Mouse (Mus musculus) testis, adult 2 months (tissue): ENCODE data around the gene Rnf24.

Source experiments
- CTCF ChIP-seq: fragments of 200-500 bp; IDR thresholded peaks from 2 replicates; pipeline ENCODE4 v1.5.1; 2012; ENCODE audit warnings: low read depth, mild to moderate bottlenecking, inconsistent platforms, low read length, moderate library complexity; ENCODE audit not compliant: control insufficient read depth, insufficient read depth, insufficient replicate concordance
- POLR2A ChIP-seq: fragments of 200-500 bp; IDR thresholded peaks from 2 replicates; pipeline ENCODE4 v1.6.1; 2012; ENCODE audit warnings: low read depth, mild to moderate bottlenecking, inconsistent platforms, low read length, moderate library complexity; ENCODE audit not compliant: control insufficient read depth

DNA sequence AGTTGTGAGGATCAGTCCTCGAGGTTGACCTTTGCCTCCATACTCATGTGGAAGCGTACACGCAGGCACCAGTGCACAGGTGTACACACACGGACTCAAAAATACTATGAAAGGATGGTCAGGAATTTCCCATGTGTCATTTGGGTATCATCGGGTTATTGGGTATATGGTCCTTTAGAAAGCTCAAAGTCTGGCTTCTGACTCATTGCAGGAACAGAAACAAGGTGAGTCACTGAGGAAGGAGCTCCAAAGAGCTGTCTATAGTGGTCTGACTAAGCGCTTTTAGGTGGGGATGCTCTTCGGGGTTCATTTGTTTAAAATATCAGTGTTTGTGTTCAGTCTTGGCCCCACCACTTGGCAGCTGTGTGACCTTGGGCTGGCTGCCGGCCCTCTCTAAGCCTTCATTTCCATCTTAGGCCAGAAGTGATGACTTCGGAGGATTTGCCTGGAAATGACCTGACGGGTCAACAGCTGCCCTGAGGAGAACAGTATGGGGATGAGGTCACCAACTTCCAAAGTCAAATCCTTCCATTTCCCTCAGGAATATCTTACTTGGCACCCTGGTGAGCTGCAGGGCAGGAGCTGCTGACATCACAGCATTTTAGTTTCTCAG lies 33.8 kb upstream of the Rnf24 start:
- TF ChIP-seq CTCF (no peak), POLR2A (no peak)
